Mouse (Mus musculus) liver, postnatal 0 days (tissue): ENCODE measurements around the gene a.

Experiments used
- CTCF ChIP-seq: sonication (generic); IDR thresholded peaks from 2 replicates; pipeline ENCODE4 v1.5.1; 2016; ENCODE audit warnings: antibody characterized with exemption, low read depth
- EP300 ChIP-seq: IDR thresholded peaks from 2 replicates; pipeline ENCODE4 v1.6.1; 2016; ENCODE audit warnings: antibody characterized with exemption, low read depth, mild to moderate bottlenecking

DNA sequence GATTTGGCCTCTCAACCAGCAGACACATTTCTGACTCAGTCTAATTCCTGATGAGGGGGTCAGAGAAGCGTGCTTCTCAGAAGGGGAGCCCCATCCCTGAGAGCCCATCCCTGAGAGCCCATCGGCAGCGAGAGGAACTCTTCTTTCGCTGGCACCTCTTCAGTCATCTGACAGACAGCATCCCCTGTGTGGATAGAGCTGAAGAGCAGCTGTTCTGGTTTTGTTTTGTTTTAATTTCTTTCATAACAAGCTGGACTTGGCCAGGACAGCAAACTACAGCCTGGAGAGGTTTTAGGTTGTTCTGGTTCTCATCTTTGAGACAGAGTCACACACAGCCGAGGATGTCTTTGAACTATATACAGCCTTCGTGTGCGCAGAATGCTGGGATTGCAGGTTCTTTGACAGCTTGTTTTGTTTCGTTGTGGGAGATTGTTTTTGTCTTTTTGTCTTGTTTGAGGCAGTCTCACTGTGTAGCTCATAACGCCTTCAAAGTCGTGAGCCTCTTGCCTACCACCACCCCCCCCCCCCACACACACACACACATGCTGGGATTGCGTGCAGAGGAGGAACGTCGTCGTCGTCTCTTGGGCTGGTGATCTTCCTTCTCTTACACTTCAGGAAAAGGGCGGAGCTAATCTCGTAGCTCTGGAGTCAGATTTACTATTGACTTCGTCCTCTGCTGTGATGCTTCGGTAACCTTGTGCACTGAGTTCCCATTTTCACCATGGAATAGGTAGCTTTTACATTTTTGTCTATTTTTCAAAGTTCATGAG, 241.9 kb downstream of the a start:
- no peak for TF ChIP-seq CTCF
- no peak for TF ChIP-seq EP300
